Mouse (Mus musculus) activated CD4-positive, CD25-positive, alpha-beta regulatory T cell, adult 4 months (primary cell): ENCODE results near the gene Gsdma3. TPM values are rescaled to one million over a fixed set of nuclear protein-coding genes. Genes with fewer than 3 reads are reported as not detected.
A peak's percentile ranks its signal among the peaks of the same experiment; 100 is the strongest.
"Not testable (repeated sequence)": the region's sequence is repeated elsewhere in the genome, so short reads cannot be mapped to it uniquely, and the experiment has no call there.

Experiments
- ATAC-seq: one replicate; pipeline ENCODE4 v1.8.0; 2017
- polyA plus RNA-seq, 2 experiments: library from polyadenylated mRNA; unstranded; fragments of 100-300 nt; shearing (Covaris generic); gene quantifications; one replicate each; pipeline ENCODE4 v1.2.1; 2017

Gsdma3 gene
- polyA plus RNA-seq, 2 experiments from 2014 or later, result not detected

DNA sequence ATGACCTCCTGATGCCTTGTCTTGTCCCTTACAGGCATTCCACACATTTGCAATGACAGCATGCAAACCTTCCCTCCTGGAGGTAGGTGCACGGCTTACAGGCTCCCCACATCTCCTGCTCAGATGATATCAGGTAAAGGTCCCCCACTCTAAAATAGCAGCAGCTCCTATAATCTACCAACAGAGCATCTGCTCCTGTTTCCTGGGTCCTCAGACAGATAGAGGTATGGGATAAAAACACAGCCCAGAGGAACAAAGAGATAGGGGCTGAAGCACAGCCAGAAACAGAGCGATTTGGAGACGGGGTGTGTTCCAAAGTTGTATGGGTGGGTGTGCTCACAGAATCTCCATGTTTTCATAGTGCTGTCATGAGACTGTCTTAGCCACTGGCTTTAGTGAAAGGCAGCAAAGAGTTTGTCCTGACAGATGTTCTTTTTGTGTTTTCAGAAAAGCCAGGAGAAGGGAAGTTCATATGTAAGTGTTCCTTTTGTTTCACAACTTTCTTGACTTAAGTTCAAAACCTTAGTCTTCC, 45.2 kb downstream of the Gsdma3 start:
- no peak for ATAC-seq

DNA sequence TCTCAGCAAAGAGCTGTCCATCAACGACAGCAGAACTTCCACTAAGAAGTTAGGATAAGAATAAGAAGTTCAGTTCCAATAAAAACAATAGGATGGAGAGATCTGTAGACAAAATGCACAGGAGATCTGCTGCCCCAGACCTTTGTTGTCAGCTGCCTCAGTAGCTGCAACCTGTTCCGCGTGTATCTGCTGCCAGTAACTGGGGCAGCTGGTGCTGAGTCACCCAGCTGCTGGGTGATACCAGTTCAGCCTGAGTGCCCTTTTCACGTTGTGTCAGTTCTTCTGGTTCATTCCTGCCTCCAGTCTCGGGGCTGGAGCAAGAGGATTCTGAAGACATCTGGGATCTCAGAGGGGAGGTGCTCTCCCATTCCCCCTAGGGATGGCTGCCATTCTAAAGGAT, 45.7 kb downstream of the Gsdma3 start:
- no peak for ATAC-seq

DNA sequence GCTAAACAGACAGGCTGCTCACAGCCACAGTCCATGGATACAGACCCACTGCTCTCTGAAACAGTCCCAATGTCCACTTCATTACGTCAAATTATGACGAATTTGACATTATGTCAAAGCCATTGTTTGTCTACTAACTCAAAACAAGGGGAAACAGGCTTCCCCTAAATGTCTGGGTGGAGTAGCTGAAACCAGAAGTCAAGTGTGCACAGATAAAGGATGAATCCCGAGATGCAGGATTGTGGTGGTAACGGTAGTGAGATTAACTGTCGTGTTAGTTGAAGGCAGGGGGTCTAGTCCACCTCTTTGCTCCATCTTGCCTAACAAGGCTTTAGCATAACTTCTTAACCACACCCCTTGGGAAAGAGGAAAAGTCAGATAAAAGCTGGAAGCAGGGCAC, 46.3 kb downstream of the Gsdma3 start:
- ATAC-seq, result no peak

DNA sequence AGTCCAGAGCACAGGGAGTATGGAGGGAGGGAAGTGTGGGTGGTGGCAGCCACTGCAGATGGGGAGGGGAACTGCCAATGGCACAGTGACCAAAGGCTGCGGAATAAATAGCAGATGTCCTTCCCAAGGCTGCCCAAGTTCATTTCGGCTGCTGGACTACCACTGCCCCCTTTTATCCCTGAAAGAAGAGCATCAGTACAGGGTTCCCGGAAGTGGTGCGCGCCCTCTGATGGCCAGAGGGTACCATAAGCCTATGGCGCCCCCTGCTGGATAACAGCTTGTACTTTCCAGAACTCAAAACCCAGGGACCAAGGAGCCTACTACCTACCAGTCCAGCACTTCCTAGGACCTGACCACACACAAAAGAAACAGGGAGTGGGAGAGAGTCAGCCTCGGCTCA, 47.0 kb downstream of the Gsdma3 start:
- ATAC-seq, result peak; percentile 75

DNA sequence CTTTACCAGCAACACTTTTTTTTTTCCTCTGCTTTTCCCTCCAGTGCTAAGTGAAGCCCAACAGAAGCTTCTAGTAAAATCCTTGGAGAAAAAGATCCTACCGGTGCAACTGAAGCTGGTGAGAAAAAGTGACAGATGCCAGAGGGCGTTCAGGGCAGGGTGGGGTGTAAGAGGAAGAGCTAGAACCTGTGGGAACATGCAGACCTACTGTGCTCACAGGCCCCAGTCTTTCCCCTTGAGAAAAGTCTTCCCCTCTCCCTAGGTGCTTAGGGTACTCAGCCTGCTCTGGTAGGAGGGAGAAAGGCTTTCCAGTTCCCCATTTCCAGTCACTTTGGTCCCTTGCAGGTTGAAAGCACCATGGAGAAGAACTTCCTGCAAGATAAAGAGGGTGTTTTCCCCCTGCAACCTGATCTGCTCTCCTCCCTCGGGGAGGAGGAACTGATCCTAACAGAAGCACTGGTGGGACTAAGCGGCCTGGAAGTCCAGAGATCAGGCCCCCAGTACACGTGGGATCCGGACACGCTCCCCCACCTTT, 49.7 kb downstream of the Gsdma3 start:
- no peak for ATAC-seq

DNA sequence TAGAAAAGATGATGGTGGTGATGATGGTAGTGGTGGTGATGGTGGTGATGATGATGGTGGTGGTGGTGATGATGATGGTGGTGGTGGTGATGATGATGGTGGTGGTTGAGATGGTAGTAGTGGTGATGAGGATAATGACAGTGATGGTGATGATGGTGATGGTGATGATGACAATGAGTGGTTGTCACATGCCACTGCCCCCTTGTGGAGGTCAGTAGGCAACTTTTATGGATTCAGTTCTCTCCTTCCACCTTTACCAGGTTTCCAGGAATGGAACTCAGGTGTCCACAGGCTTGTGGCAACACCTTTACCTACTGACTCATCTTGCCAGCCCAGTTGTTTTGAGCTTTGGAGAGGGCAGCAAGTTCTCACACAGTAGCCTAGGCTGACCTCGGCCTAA, 53.9 kb downstream of the Gsdma3 start:
- ATAC-seq, result no peak

DNA sequence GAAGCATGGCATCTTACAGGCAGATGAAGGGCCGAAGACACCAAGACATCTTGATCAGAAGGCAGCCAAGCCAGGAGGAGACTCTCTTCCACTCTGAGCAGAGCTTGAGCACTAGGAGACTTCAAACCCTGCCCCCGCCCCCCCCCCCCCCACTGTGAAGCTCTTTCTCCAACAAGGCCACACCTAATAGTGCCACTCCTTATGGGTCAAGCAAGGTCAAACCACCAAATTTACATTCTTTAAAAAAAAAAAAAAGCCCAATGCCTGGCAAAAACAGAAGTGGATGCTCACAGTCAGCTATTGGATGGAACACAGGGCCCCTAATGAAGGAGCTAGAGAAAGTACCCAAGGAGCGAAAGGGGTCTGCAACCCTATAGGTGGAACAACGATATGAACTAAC, 54.4 kb downstream of the Gsdma3 start:
- not testable (repeated sequence) for ATAC-seq

DNA sequence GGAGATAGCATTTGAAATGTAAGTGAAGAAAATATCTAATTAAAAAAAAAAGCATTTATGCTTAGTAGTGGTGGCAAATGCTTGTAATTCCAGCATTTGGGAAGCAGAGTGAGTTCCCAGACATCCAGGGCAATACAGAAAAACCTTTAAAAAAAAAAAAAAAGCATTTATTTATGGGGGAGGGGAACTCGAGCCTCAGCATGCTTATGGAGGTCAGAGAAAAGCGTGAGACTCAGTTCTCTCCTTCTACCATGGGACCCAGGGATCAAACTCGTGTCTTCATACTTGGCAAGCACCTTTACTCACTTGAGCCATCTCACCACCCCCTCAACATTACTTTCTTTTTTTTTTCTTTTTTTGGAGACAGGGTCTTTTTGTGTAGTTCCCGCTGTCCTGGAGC, 55.0 kb downstream of the Gsdma3 start:
- no peak for ATAC-seq

DNA sequence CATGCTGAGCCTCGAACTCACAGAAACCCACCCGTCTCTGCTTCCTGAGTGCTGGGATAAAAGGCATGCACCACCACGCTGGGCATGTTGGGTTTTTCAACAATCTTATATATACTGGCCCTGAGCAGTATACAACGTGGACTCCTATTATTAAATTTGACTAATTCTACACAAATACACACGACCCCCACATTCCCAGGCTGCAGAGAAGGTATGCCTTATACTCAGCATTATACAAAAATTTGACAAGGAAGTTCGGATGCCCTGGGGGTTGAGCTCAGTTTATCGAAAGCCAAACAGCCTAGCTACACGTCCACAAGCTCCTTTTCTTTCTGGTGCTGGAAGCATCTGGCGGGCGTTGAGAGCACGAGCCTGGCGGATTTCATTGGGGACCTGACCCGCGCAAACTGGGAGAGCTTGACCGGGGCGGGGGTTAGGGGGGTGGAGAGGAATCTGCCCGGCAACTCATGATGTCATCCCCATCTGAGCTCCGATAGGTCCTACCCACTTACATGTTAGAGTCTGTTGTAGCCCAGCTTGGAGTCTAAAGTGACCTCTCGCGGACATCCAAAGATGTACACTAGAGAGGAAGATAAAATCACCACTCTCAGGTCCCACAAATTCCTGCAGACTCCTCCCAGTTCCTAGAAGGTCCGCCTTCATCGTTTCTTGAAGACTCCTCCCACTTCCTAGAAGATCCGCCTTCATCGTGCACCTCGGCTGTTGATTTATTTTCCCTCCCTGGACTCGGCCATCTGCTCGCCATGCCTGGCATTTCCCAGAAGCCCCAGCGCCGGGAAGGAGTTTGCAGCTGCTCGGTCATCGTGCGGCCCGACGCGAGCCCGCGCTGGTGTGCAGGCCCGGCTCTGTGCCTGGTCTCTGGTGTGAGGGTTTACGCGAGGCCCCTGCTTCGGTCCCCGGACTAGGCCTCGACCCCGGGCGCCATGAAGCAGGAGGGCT, 55.9 kb downstream of the Gsdma3 start, which contains the start of gene Psmd3:
TSS of gene Psmd3 (plus strand) at position 769 of the 960 bp plus-strand sequence.
- ATAC-seq, result peak; percentile 88

DNA sequence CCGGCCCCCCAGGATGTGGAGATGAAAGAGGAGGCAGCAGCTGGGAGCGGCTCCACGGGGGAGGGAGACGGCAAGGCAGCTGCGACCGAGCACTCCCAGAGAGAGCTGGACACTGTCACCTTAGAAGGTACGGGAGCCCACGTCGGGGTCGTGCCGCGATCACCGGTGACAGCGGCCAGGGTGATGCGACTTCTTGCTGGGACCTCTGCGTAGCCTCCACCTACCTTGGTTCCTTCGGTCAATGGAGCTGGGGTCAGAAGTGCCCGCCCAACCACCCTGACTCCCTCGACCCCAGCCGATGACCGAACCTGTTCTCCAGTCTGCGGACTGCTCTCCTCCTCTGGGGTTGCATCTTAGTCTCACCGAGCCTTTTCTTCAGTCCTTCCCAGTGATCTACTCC, 56.7 kb downstream of the Gsdma3 start:
- ATAC-seq, result no peak

DNA sequence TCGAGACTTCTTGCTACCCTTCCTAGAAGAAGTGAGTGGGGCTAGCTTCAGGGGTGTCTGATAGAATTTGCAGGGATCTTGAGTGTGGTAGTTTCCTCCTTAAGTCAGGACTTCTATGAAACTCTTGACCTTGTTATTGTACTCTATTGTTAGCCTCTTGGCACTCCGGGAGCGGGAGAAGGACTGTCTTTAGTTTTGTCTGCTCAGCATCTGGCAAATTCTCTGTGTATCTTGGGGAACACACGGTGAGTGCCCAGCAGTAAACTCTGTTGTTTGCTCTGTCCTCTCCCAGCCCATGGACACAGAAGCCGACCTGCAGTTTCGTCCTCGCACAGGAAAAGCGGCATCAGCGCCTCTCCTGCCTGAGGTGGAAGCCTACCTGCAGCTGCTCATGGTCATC, 59.5 kb downstream of the Gsdma3 start:
- no peak for ATAC-seq

DNA sequence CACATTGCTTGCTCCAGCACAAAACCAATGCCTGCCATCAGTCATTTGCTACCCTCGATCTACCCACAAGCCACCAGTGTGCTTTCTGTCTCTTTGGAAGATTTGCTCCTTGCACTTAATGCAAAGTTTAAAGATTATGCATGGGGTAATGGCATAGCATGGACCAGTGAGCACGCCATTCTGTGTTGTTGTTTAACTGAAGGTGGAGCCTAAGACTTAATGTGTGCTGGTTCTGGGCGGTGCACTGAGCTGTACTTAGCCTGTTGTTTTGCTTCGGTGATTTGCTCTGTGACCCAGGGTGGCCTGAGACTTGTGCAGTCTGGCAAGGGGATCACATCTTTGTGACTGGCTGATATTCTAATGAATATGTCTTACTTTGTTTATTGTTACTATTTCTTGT, 60.8 kb downstream of the Gsdma3 start:
- no peak for ATAC-seq

Other genes starting within 250 kb of the Gsdma3 start
- not detected for gene Tcap, start 242.5 kb upstream of the Gsdma3 start, polyA plus RNA-seq
- gene Pnmt, start 239.9 kb upstream of the Gsdma3 start, polyA plus RNA-seq, result not detected
- gene Pgap3, start 225.9 kb upstream of the Gsdma3 start, polyA plus RNA-seq, result 1 to 10 TPM; 3.3 to 4.0 TPM
- under 1 TPM in 1 of 2 experiments, not detected in 1; 0.07 TPM for gene Erbb2, start 213.9 kb upstream of the Gsdma3 start, polyA plus RNA-seq
- gene Mien1, start 187.4 kb upstream of the Gsdma3 start, polyA plus RNA-seq, result 100 to 1,000 TPM; 161 to 193 TPM
- 1 to 10 TPM; 2.3 to 3.4 TPM for gene Grb7, start 180.0 kb upstream of the Gsdma3 start, polyA plus RNA-seq
- gene Ikzf3, start 80.3 kb upstream of the Gsdma3 start, polyA plus RNA-seq, result 100 to 1,000 TPM in 1 of 2 experiments, 10 to 100 TPM in 1; 95.8 to 124 TPM
- 1 to 10 TPM; 4.2 to 7.1 TPM for gene Zpbp2, start 75.3 kb upstream of the Gsdma3 start, polyA plus RNA-seq
- 10 to 100 TPM; 15.8 to 37.6 TPM for gene Ormdl3, start 39.0 kb upstream of the Gsdma3 start, polyA plus RNA-seq
- gene Lrrc3c, start 28.1 kb upstream of the Gsdma3 start, polyA plus RNA-seq, result not detected
- gene Gm12355, start 699 bp upstream of the Gsdma3 start, polyA plus RNA-seq, result 1 to 10 TPM; 2.2 to 10.0 TPM
- gene Gsdma2, start 20.4 kb downstream of the Gsdma3 start, polyA plus RNA-seq, result not detected
- gene Gsdma, start 38.0 kb downstream of the Gsdma3 start, polyA plus RNA-seq, result under 1 TPM in 1 of 2 experiments, not detected in 1; 0.20 TPM
- 10 to 100 TPM; 14.2 to 25.7 TPM for gene Psmd3, start 56.2 kb downstream of the Gsdma3 start, polyA plus RNA-seq
- not detected for gene Csf3, start 74.9 kb downstream of the Gsdma3 start, polyA plus RNA-seq
- gene Med24, start 103.1 kb downstream of the Gsdma3 start, polyA plus RNA-seq, result 10 to 100 TPM; 19.1 to 27.9 TPM
- 1 to 10 TPM; 1.4 to 3.5 TPM for gene Thra, start 114.3 kb downstream of the Gsdma3 start, polyA plus RNA-seq
- gene Nr1d1, start 149.0 kb downstream of the Gsdma3 start, polyA plus RNA-seq, result 1 to 10 TPM; 2.9 to 5.4 TPM
- gene Msl1, start 169.2 kb downstream of the Gsdma3 start, polyA plus RNA-seq, result 10 to 100 TPM; 19.9 to 22.0 TPM
- gene Casc3, start 178.5 kb downstream of the Gsdma3 start, polyA plus RNA-seq, result 10 to 100 TPM; 10.6 to 11.2 TPM
- gene Rapgefl1, start 210.4 kb downstream of the Gsdma3 start, polyA plus RNA-seq, result under 1 TPM in 1 of 2 experiments, not detected in 1; 0.15 TPM
- gene Wipf2, start 237.3 kb downstream of the Gsdma3 start, polyA plus RNA-seq, result 10 to 100 TPM; 10.9 to 12.3 TPM